ENCODE assay signal across 22 mouse cellular contexts in genomic region chr13:109255634-109256033, GRCm38 (mm10).
A peak's percentile ranks its signal among the peaks of the same experiment; 100 is the strongest.
DNase-seq lines count a peak whose midpoint lies in the region; ATAC-seq and TF ChIP-seq lines count a peak whose summit lies in the region.
"Had no signal": no experiment of that assay in that cellular context is flagged by ENCODE, and none has a peak within 500 bp of the region (broad histone marks: within the 10 kb centered on the region; RNA-seq: fewer than 3 reads in every experiment).

No protein-coding gene starts in this region.

- H3K4me2 ChIP-seq in heart, embryonic 12.5 days = no peak overlapping the region
- no peak overlapping the region for H3K4me2 ChIP-seq in kidney, embryonic 15.5 days
- H3K4me2 ChIP-seq: forebrain, embryonic 13.5 days; heart, embryonic 13.5 days; hindbrain, embryonic 14.5 days; liver, embryonic 13.5 days; midbrain, embryonic 15.5 days; neural tube, embryonic 12.5 days had no signal

- TF ChIP-seq CTCF in kidney, adult 2 months (conservative IDR thresholded peaks at IDR 0.05; ENCODE audit: insufficient read depth, insufficient read length, low read depth, low read length) = no peak
- no peak for TF ChIP-seq CTCF in brain, embryonic 14.5 days (IDR thresholded peaks at IDR 0.05; ENCODE audit: borderline replicate concordance, extremely low read depth, insufficient read depth, insufficient read length)

- peak; percentile 89 for DNase-seq in heart, adult 11 months
- peak; percentile 70 for DNase-seq in kidney, adult 2 months
- peak; percentile 40 for DNase-seq in brain, embryonic 14.5 days (ENCODE audit: low read depth)
- DNase-seq in kidney, postnatal 36 days = peak; percentile 52 to 54
- DNase-seq: cerebellum, adult 9-10 months; gastrocnemius, adult 2 months; heart, postnatal 36 days; liver, embryonic 13.5 days; lung, adult 2 months; retina, postnatal 1 day; right cerebral cortex, postnatal 25 days; spleen, adult 18-20 months had no signal

- no peaks in the 10 kb centered on the region for H3K36me3 ChIP-seq in heart, embryonic 12.5 days
- no peaks in the 10 kb centered on the region for H3K36me3 ChIP-seq in kidney, adult 2 months (ENCODE audit: control insufficient read depth, insufficient read depth, low read length)
- no peaks in the 10 kb centered on the region for H3K36me3 ChIP-seq in kidney, embryonic 15.5 days
- H3K36me3 ChIP-seq: heart, embryonic 13.5 days; liver, embryonic 13.5 days; midbrain, embryonic 15.5 days; neural tube, embryonic 12.5 days had no signal

- no peaks in the 10 kb centered on the region for H3K9me3 ChIP-seq in heart, embryonic 12.5 days (replicated peaks)
- H3K9me3 ChIP-seq in kidney, embryonic 15.5 days (replicated peaks) = no peaks in the 10 kb centered on the region
- H3K9me3 ChIP-seq: forebrain, embryonic 13.5 days; heart, embryonic 13.5 days; liver, embryonic 13.5 days; midbrain, embryonic 15.5 days; neural tube, embryonic 12.5 days had no signal

- 64% methylated on average over 4 of the region's 4 CpGs for WGBS in heart, embryonic 12.5 days
- 39% methylated on average over 4 of the region's 4 CpGs for WGBS in kidney, adult 2 months
- 45% methylated on average over 4 of the region's 4 CpGs for WGBS in kidney, embryonic 15.5 days

- no peak for TF ChIP-seq POLR2A in kidney, adult 2 months (IDR thresholded peaks at IDR 0.05; ENCODE audit: low read depth, low read length)
- no peak for TF ChIP-seq POLR2A in brain, embryonic 14.5 days (IDR thresholded peaks at IDR 0.05; ENCODE audit: borderline replicate concordance, extremely low read depth, insufficient read depth, insufficient read length, poor library complexity, severe bottlenecking)

- no peak overlapping the region for H3K9ac ChIP-seq in heart, embryonic 12.5 days
- no peak overlapping the region for H3K9ac ChIP-seq in kidney, embryonic 15.5 days
- H3K9ac ChIP-seq: forebrain, embryonic 13.5 days; heart, embryonic 13.5 days; hindbrain, embryonic 14.5 days; liver, embryonic 13.5 days; midbrain, embryonic 15.5 days; neural tube, embryonic 12.5 days had no signal

- no peak overlapping the region for H3K4me3 ChIP-seq in heart, embryonic 12.5 days
- H3K4me3 ChIP-seq in kidney, adult 2 months (ENCODE audit: insufficient read depth, low read depth, low read length) = no peak overlapping the region
- no peak overlapping the region for H3K4me3 ChIP-seq in kidney, embryonic 15.5 days (replicated peaks)
- H3K4me3 ChIP-seq: forebrain, embryonic 13.5 days; gastrocnemius, adult 2 months; heart, embryonic 13.5 days; left cerebral cortex, adult 2 months; liver, embryonic 13.5 days; midbrain, embryonic 15.5 days; neural tube, embryonic 12.5 days had no signal

- no peaks in the 10 kb centered on the region for H3K4me1 ChIP-seq in heart, embryonic 12.5 days (replicated peaks)
- no peaks in the 10 kb centered on the region for H3K4me1 ChIP-seq in kidney, adult 2 months (ENCODE audit: control insufficient read depth, insufficient read depth, low read length)
- H3K4me1 ChIP-seq in kidney, embryonic 15.5 days = peaks cover 4% of the 10 kb centered on the region
- H3K4me1 ChIP-seq: heart, embryonic 13.5 days; liver, embryonic 13.5 days had no signal

- no peak for ATAC-seq in heart, embryonic 12.5 days (ENCODE audit: insufficient number of reproducible peaks, low FRiP score)
- ATAC-seq in kidney, embryonic 15.5 days (replicated peaks; ENCODE audit: low FRiP score) = no peak
- no peak for ATAC-seq in activated CD4-positive, CD25-positive, alpha-beta regulatory T cell, adult 4 months
- ATAC-seq: forebrain, embryonic 13.5 days; inflammation-experienced regulatory T-cells, adult 6 months; midbrain, embryonic 15.5 days had no signal

- H3K27me3 ChIP-seq in heart, embryonic 12.5 days (replicated peaks) = no peaks in the 10 kb centered on the region
- no peaks in the 10 kb centered on the region for H3K27me3 ChIP-seq in kidney, adult 2 months (replicated peaks; ENCODE audit: control insufficient read depth, insufficient read depth, low read length)
- H3K27me3 ChIP-seq in kidney, embryonic 15.5 days = no peaks in the 10 kb centered on the region
- H3K27me3 ChIP-seq: forebrain, embryonic 13.5 days; heart, embryonic 13.5 days; midbrain, embryonic 15.5 days; neural tube, embryonic 12.5 days had no signal

- H3K27ac ChIP-seq in heart, embryonic 12.5 days (ENCODE audit: poor library complexity, severe bottlenecking) = no peak overlapping the region
- no peak overlapping the region for H3K27ac ChIP-seq in kidney, adult 2 months (ENCODE audit: insufficient read depth, low read depth, low read length)
- H3K27ac ChIP-seq in kidney, embryonic 15.5 days = no peak overlapping the region
- H3K27ac ChIP-seq: forebrain, embryonic 13.5 days; gastrocnemius, adult 2 months; heart, embryonic 13.5 days; hindbrain, embryonic 14.5 days; left cerebral cortex, adult 2 months; liver, embryonic 13.5 days; midbrain, embryonic 15.5 days; neural tube, embryonic 12.5 days had no signal
